In the genomic region with DNA sequence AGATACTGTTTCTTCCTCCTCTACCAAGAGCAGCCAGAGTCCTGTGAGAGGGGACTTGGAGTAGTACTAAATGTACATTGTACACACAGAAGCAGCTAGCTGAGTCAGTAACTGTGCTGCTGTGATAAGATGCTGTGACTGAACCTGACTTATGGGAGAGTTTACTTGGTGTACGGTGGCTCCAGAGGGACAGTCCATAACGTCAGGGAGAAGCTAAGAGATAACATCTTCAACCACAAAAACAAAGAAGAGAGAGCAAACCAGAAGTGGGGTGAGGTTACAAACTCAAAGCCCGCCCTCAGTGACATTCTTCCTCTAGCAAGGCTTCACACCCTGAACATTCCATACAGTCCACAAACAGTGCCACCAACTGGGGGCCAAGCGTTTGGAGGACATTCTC, we compare ENCODE assay signal across 18 mouse cellular contexts. TPM values are rescaled to one million over a fixed set of nuclear protein-coding genes. Genes with fewer than 3 reads are reported as not detected.
DNase-seq lines count a peak whose midpoint lies in the region; ATAC-seq and TF ChIP-seq lines count a peak whose summit lies in the region.
"Had no signal": no experiment of that assay in that cellular context is flagged by ENCODE, and none has a peak within 500 bp of the region (broad histone marks: within the 10 kb centered on the region; RNA-seq: fewer than 3 reads in every experiment).

No protein-coding gene starts in this region.

- peak overlapping the region; percentile 48 for H3K4me2 ChIP-seq in liver, embryonic 12.5 days
- H3K4me2 ChIP-seq: heart, embryonic 13.5 days; hindbrain, embryonic 15.5 days; limb, embryonic 15.5 days; midbrain, embryonic 11.5 days; neural tube, embryonic 13.5 days had no signal

- no peaks in the 10 kb centered on the region for H3K9me3 ChIP-seq in heart, embryonic 10.5 days
- H3K9me3 ChIP-seq in liver, embryonic 12.5 days (replicated peaks): no peaks in the 10 kb centered on the region
- H3K9me3 ChIP-seq: heart, embryonic 13.5 days; hindbrain, embryonic 15.5 days; limb, embryonic 15.5 days; neural tube, embryonic 13.5 days had no signal

- peaks cover 46% of the 10 kb centered on the region for H3K4me1 ChIP-seq in heart, embryonic 10.5 days
- peaks cover 48% of the 10 kb centered on the region for H3K4me1 ChIP-seq in liver, embryonic 12.5 days
- H3K4me1 ChIP-seq in thymus, adult 2 months (replicated peaks; ENCODE audit: control insufficient read depth, insufficient read depth, low read length): peaks cover 78% of the 10 kb centered on the region

- no peak for TF ChIP-seq CTCF in thymus, adult 2 months (IDR thresholded peaks at IDR 0.05; ENCODE audit: borderline replicate concordance, control insufficient read depth, extremely low read depth, insufficient read depth, low read length, poor library complexity)

- peak overlapping the region; percentile 48; the same call in 1 of the 2 replicates for H3K9ac ChIP-seq in liver, embryonic 12.5 days
- H3K9ac ChIP-seq: heart, embryonic 13.5 days; hindbrain, embryonic 15.5 days; limb, embryonic 15.5 days; neural tube, embryonic 13.5 days had no signal

- H3K27ac ChIP-seq in heart, embryonic 10.5 days: peak overlapping the region; percentile 7; the same call in 1 of the 2 replicates
- H3K27ac ChIP-seq in liver, embryonic 12.5 days: peak overlapping the region; percentile 82
- peak overlapping the region; percentile 94 for H3K27ac ChIP-seq in thymus, adult 2 months (ENCODE audit: control insufficient read depth, insufficient read depth, low read length)
- H3K27ac ChIP-seq: heart, embryonic 13.5 days; hindbrain, embryonic 15.5 days; limb, embryonic 15.5 days; neural tube, embryonic 13.5 days had no signal

- peak; percentile 90 for ATAC-seq in liver, embryonic 12.5 days
- ATAC-seq in erythroblast, adult 5-6 weeks (replicated peaks; ENCODE audit: low FRiP score, poor library complexity, severe bottlenecking): no peak
- ATAC-seq: Patski had no signal

- H3K36me3 ChIP-seq in heart, embryonic 10.5 days: peaks cover 7% of the 10 kb centered on the region
- 0 out of 2 replicates have a peak, but pooled peaks cover 4% of the 10 kb centered on the region for H3K36me3 ChIP-seq in liver, embryonic 12.5 days
- no peaks in the 10 kb centered on the region for H3K36me3 ChIP-seq in thymus, adult 2 months (ENCODE audit: control insufficient read depth, insufficient read depth, low read length)
- H3K36me3 ChIP-seq: heart, embryonic 13.5 days; hindbrain, embryonic 15.5 days; limb, embryonic 15.5 days; neural tube, embryonic 13.5 days had no signal

- H3K4me3 ChIP-seq in heart, embryonic 10.5 days: no peak overlapping the region
- H3K4me3 ChIP-seq in liver, embryonic 12.5 days: no peak overlapping the region
- no peak overlapping the region for H3K4me3 ChIP-seq in thymus, adult 2 months (ENCODE audit: control insufficient read depth, insufficient read depth, low read length)
- H3K4me3 ChIP-seq: heart, embryonic 13.5 days; hindbrain, embryonic 15.5 days; limb, embryonic 15.5 days; neural tube, embryonic 13.5 days had no signal

- WGBS in heart, embryonic 10.5 days: 31% methylated on average over 4 of the region's 4 CpGs
- WGBS in liver, embryonic 12.5 days (ENCODE audit: insufficient replicate concordance): 17% methylated on average over 4 of the region's 4 CpGs
- 8% methylated on average over 4 of the region's 4 CpGs for WGBS in thymus, adult 2 months

- no peak for DNase-seq in heart, embryonic 10.5 days (ENCODE audit: low spot score)
- no peak for DNase-seq in heart, adult 8-10 months (ENCODE audit: low spot score)
- peak; percentile 75 for DNase-seq in R1 (ENCODE audit: low read depth, low spot score)
- no peak for DNase-seq in thymus, adult 2 months
- no peak for DNase-seq in left cerebral cortex, adult 9 months (ENCODE audit: low spot score in 2 of 2)
- DNase-seq in cerebellum, adult 9-11 months: no peak
- DNase-seq: adrenal gland, postnatal 25 days; cerebellum, adult 18-20 months; embryo, embryonic 11 days; kidney, postnatal 10 days had no signal

- no peaks in the 10 kb centered on the region for H3K27me3 ChIP-seq in heart, embryonic 10.5 days (ENCODE audit: insufficient read depth, poor library complexity, severe bottlenecking)
- H3K27me3 ChIP-seq in liver, embryonic 12.5 days (replicated peaks): no peaks in the 10 kb centered on the region
- no peaks in the 10 kb centered on the region for H3K27me3 ChIP-seq in thymus, adult 2 months (ENCODE audit: control insufficient read depth, insufficient read depth, low read length)
- H3K27me3 ChIP-seq: heart, embryonic 13.5 days; hindbrain, embryonic 15.5 days; limb, embryonic 15.5 days; neural tube, embryonic 13.5 days; Patski had no signal

- TF ChIP-seq POLR2A in thymus, adult 2 months (IDR thresholded peaks at IDR 0.05; ENCODE audit: control insufficient read depth, extremely low read depth, insufficient read depth, low read length, poor library complexity): no peak

RNA-seq across cellular contexts. Expression of gene Phf2, which starts 25.6 kb away (rescaled TPM):
- 4.1 and 6.8 TPM in 2 replicates for polyA plus RNA-seq in heart, embryonic 10.5 days (2016; fragmentation: Nextera tagmentation; extraction: Ambion mirVana)
- 10 to 100 TPM; 26.8 to 31.5 (median 29.9) TPM for total RNA-seq in heart, adult 8-10 months (2022)
- polyA plus RNA-seq in liver, embryonic 12.5 days (2016; fragmentation: Nextera tagmentation; extraction: Ambion mirVana): 2.9 and 3.1 TPM in 2 replicates
- 74.4 and 102 TPM in 2 replicates for polyA plus RNA-seq in thymus, adult 2 months (2012; rRNA removed)
- 9.4 and 10.2 TPM in 2 replicates for total RNA-seq in erythroblast, adult 5-6 weeks (2015; ENCODE audit: low replicate concordance)
- 3.9 and 5.6 TPM in 2 replicates for total RNA-seq in erythroblast, adult 5-6 weeks (2017; ENCODE audit: low replicate concordance)

Comparison
In these comparisons a context has a peak if more than half of its experiments do, and no peak if none do; other contexts are left out.
1. H3K27ac ChIP-seq: peak in every context shown above with its lines; median percentile 94 in thymus, adult 2 months; 82 in liver, embryonic 12.5 days; 7 in heart, embryonic 10.5 days.